Comparison of ENCODE assay signal across 8 mouse cellular contexts in the genomic region with DNA sequence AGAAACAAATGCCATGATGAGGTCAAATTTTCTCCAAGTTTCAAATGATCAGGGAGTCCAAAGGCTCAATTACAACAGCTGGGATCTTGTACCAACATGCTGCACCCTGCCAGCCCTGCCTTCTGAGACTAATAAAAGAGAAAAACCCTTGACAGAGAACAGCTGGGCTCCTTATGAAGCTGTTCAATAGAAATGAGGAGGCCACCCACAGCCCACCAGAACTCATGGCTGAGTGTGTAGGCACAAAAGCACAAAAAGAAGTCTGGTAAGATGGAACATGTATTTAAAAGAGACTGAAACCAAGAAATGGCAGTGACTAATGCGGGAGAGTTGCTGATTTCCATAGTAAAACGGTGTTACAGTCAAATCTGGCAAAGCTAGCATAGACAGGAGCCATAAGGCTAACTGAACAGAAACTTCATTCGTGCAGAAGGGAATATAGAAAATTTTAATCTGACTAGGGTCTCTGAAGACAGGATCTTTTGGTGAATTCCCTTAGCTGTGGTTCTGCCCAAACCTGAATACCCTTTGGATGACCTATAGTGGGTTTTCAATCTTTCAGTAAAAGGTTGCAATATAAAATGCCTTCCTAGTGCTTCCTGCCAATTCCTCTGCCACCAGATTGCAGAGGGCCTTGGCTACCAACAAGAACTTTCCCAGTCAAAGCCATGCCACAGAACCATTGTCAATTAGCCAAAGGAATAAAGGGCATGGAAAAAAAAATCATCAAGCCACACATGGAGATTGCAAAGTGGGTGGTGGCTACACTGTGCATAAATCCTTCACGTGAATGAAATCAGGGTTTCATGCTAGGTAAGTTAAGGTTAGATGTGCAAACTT.
A peak's percentile ranks its signal among the peaks of the same experiment; 100 is the strongest.
DNase-seq lines count a peak whose midpoint lies in the region; ATAC-seq and TF ChIP-seq lines count a peak whose summit lies in the region.

No protein-coding gene starts in this region.

- no peak for TF ChIP-seq POLR2A in embryonic fibroblast, embryonic 13.5 days (IDR thresholded peaks at IDR 0.05; ENCODE audit: low read depth, low read length)

- H3K27ac ChIP-seq in neural tube, embryonic 11.5 days (ENCODE audit: low read depth, low read length): 0 out of 2 replicates have a peak overlapping the region, but pooled peaks have one; percentile 8
- H3K27ac ChIP-seq in embryonic fibroblast, embryonic 13.5 days (ENCODE audit: insufficient read depth, low read length): peak overlapping the region; percentile 49

- H3K9ac ChIP-seq in neural tube, embryonic 11.5 days (ENCODE audit: low read length): no peak overlapping the region

- peak; percentile 39 for DNase-seq in neural tube, embryonic 11.5 days (ENCODE audit: low spot score)
- no peak for DNase-seq in neural tube, embryonic 10.5 days (ENCODE audit: extremely low spot score, low spot score)
- DNase-seq in heart, postnatal 36 days: peak; percentile 12 to 29
- peak; percentile 25 to 64 for DNase-seq in layer of hippocampus, adult 18-20 months (ENCODE audit: low spot score in 2 of 2)
- peak; percentile 33 for DNase-seq in lung, postnatal 25 days (ENCODE audit: low spot score)
- DNase-seq in urinary bladder, postnatal 36 days (ENCODE audit: low spot score in 2 of 2): peak; percentile 56 to 72

- no peaks in the 10 kb centered on the region for H3K27me3 ChIP-seq in neural tube, embryonic 11.5 days (ENCODE audit: control insufficient read depth, insufficient read depth, low read length)

- intact Hi-C loops in heart, postnatal 36 days (cut with DNase I): no loop called here

- no peaks in the 10 kb centered on the region for H3K36me3 ChIP-seq in neural tube, embryonic 11.5 days (ENCODE audit: control insufficient read depth, insufficient read depth, low read length)

- H3K4me1 ChIP-seq in neural tube, embryonic 11.5 days (ENCODE audit: control insufficient read depth, insufficient read depth, low read length): peaks cover 18% of the 10 kb centered on the region
- H3K4me1 ChIP-seq in embryonic fibroblast, embryonic 13.5 days (ENCODE audit: control insufficient read depth, insufficient read depth, low read length): peaks cover 10% of the 10 kb centered on the region; the same call in 1 of the 2 replicates

- peak; percentile 80; the same call in 1 of the 2 replicates for ATAC-seq in neural tube, embryonic 11.5 days (ENCODE audit: insufficient read depth, low FRiP score, low TSS enrichment)
- no peak for ATAC-seq in megakaryocyte progenitor cell, adult 5-6 weeks (replicated peaks; ENCODE audit: poor library complexity)

- no peak for TF ChIP-seq CTCF in embryonic fibroblast, embryonic 13.5 days (IDR thresholded peaks at IDR 0.05; ENCODE audit: borderline replicate concordance, insufficient read depth, low read length)

- H3K4me2 ChIP-seq in neural tube, embryonic 11.5 days (ENCODE audit: low read depth): no peak overlapping the region

- no peak overlapping the region for H3K4me3 ChIP-seq in neural tube, embryonic 11.5 days (ENCODE audit: low read depth, low read length)
- no peak overlapping the region for H3K4me3 ChIP-seq in embryonic fibroblast, embryonic 13.5 days (ENCODE audit: insufficient read depth, low read length)

- H3K9me3 ChIP-seq in neural tube, embryonic 11.5 days (ENCODE audit: control insufficient read depth, low read length): no peaks in the 10 kb centered on the region

- 58% methylated on average over 4 of the region's 4 CpGs for WGBS in neural tube, embryonic 11.5 days
